Comparison of ENCODE assay signal across 9 mouse cellular contexts in genomic region chr5:100159638-100159973, GRCm38 (mm10). TPM values are rescaled to one million over a fixed set of nuclear protein-coding genes. Genes with fewer than 3 reads are reported as not detected.
DNase-seq lines count a peak whose midpoint lies in the region; ATAC-seq and TF ChIP-seq lines count a peak whose summit lies in the region.
"Had no signal": no experiment of that assay in that cellular context is flagged by ENCODE, and none has a peak within 500 bp of the region (broad histone marks: within the 10 kb centered on the region; RNA-seq: fewer than 3 reads in every experiment).

Gene Tmem150c (minus strand): TSS chr5:100159808.

- H3K9me3 ChIP-seq in heart, embryonic 10.5 days: no peaks in the 10 kb centered on the region
- H3K9me3 ChIP-seq in E14TG2a.4 (ENCODE audit: low read length): no peaks in the 10 kb centered on the region
- no peaks in the 10 kb centered on the region for H3K9me3 ChIP-seq in forebrain, embryonic 10.5 days
- H3K9me3 ChIP-seq in neural tube, embryonic 14.5 days (ENCODE audit: control insufficient read depth, low read length): no peaks in the 10 kb centered on the region

- peaks cover 62% of the 10 kb centered on the region for H3K27me3 ChIP-seq in heart, embryonic 10.5 days (ENCODE audit: insufficient read depth, poor library complexity, severe bottlenecking)
- H3K27me3 ChIP-seq in E14TG2a.4 (ENCODE audit: insufficient read depth, low read length): peaks cover 72% of the 10 kb centered on the region
- H3K27me3 ChIP-seq in forebrain, embryonic 10.5 days (ENCODE audit: poor library complexity, severe bottlenecking): peaks cover 64% of the 10 kb centered on the region
- H3K27me3 ChIP-seq in neural tube, embryonic 14.5 days (ENCODE audit: control insufficient read depth, insufficient read depth, low read length): no peaks in the 10 kb centered on the region
- H3K27me3 ChIP-seq: CH12.LX had no signal

- TF ChIP-seq CTCF in E14TG2a.4 (conservative IDR thresholded peaks at IDR 0.05; ENCODE audit: low read length): no peak

- H3K27ac ChIP-seq in heart, embryonic 10.5 days: peak within 1 kb of the TSS; percentile 84
- H3K27ac ChIP-seq in forebrain, embryonic 10.5 days: peak within 1 kb of the TSS; percentile 87
- no peak within 1 kb of the TSS; the same call in 1 of the 2 replicates for H3K27ac ChIP-seq in neural tube, embryonic 14.5 days (ENCODE audit: low read depth, low read length)

- DNase-seq in heart, embryonic 10.5 days (ENCODE audit: low spot score): no peak
- DNase-seq in heart, postnatal 10 days: no peak
- no peak for DNase-seq in forebrain, embryonic 10.5 days (ENCODE audit: extremely low spot score, low spot score)
- DNase-seq in left cerebral cortex, postnatal 25 days (ENCODE audit: low spot score in 2 of 2): no peak
- no peak for DNase-seq in gastrocnemius, postnatal 14 days
- no peak for DNase-seq in embryo, embryonic 11 days

- peaks cover 13% of the 10 kb centered on the region; the same call in 1 of the 2 replicates for H3K4me1 ChIP-seq in heart, embryonic 10.5 days
- H3K4me1 ChIP-seq in E14TG2a.4 (replicated peaks; ENCODE audit: low read depth, low read length): peaks cover 21% of the 10 kb centered on the region
- H3K4me1 ChIP-seq in forebrain, embryonic 10.5 days: peaks cover 23% of the 10 kb centered on the region
- no peaks in the 10 kb centered on the region for H3K4me1 ChIP-seq in neural tube, embryonic 14.5 days (ENCODE audit: control insufficient read depth, insufficient read depth, low read length)

- H3K36me3 ChIP-seq in heart, embryonic 10.5 days: no peaks in the 10 kb centered on the region
- H3K36me3 ChIP-seq in E14TG2a.4 (ENCODE audit: insufficient read depth, low read length): no peaks in the 10 kb centered on the region
- no peaks in the 10 kb centered on the region for H3K36me3 ChIP-seq in forebrain, embryonic 10.5 days (replicated peaks)
- H3K36me3 ChIP-seq in neural tube, embryonic 14.5 days (ENCODE audit: control insufficient read depth, insufficient read depth, low read length): no peaks in the 10 kb centered on the region

- H3K4me2 ChIP-seq in neural tube, embryonic 14.5 days (ENCODE audit: low read depth, low read length): peak within 1 kb of the TSS; percentile 96

- peak within 1 kb of the TSS; percentile 88 for H3K4me3 ChIP-seq in heart, embryonic 10.5 days
- H3K4me3 ChIP-seq in E14TG2a.4 (replicated peaks; ENCODE audit: low read length): peak within 1 kb of the TSS; percentile 82
- peak within 1 kb of the TSS; percentile 88 for H3K4me3 ChIP-seq in forebrain, embryonic 10.5 days
- peak within 1 kb of the TSS; percentile 87 for H3K4me3 ChIP-seq in neural tube, embryonic 14.5 days (ENCODE audit: low read depth, low read length)

- 6% methylated on average over 6 of the region's 6 CpGs for WGBS in heart, embryonic 10.5 days
- 9% methylated on average over 6 of the region's 6 CpGs for WGBS in forebrain, embryonic 10.5 days
- WGBS in neural tube, embryonic 14.5 days: 7% methylated on average over 6 of the region's 6 CpGs

- H3K9ac ChIP-seq in neural tube, embryonic 14.5 days (replicated peaks; ENCODE audit: low read depth, low read length): peak within 1 kb of the TSS; percentile 86

- ATAC-seq in neural tube, embryonic 14.5 days (ENCODE audit: low read depth): peak; percentile 21; the same call in 1 of the 2 replicates

- intact Hi-C loops in heart, postnatal 10 days (cut with DNase I): loop anchor here (2.0 kb wide), 1 partner anchor 81 kb away; no protein-coding TSS in a partner anchor
- intact Hi-C loops in left cerebral cortex, postnatal 25 days (cut with DNase I): no loop called here
- intact Hi-C loops in gastrocnemius, postnatal 14 days (cut with DNase I; ENCODE audit: low total_unique reads): loop anchor here (10.0 kb wide), 1 partner anchor 85 kb away; no protein-coding TSS in a partner anchor

RNA-seq across cellular contexts. Expression of gene Tmem150c, which starts in this region (rescaled TPM):
- polyA plus RNA-seq in heart, embryonic 10.5 days (2016; fragmentation: Nextera tagmentation; extraction: Ambion mirVana): 1.4 and 2.3 TPM in 2 replicates
- 1 to 10 TPM; 4.4 to 4.8 TPM for total RNA-seq in heart, postnatal 10 days (2021)
- 2.2 and 2.3 TPM in 2 replicates for polyA plus RNA-seq in forebrain, embryonic 10.5 days (2016; fragmentation: Nextera tagmentation; extraction: Ambion mirVana)
- total RNA-seq in left cerebral cortex, postnatal 25 days (2021): 10 to 100 TPM; 42.4 to 44.5 TPM
- 22.1 and 22.3 TPM in 2 replicates for polyA plus RNA-seq in neural tube, embryonic 14.5 days (2014; fragmentation: Nextera tagmentation; extraction: Ambion mirVana)
- total RNA-seq in gastrocnemius, postnatal 14 days (2021): 1 to 10 TPM; 3.6 to 4.1 TPM
- total RNA-seq: CH12.LX had no signal

Comparison
In these comparisons a context has a peak if more than half of its experiments do, and no peak if none do; other contexts are left out.
1. RNA of gene Tmem150c (total RNA-seq): 42.4 to 44.5 TPM in left cerebral cortex, postnatal 25 days; 4.4 to 4.8 TPM in heart, postnatal 10 days and 3.6 to 4.1 TPM in gastrocnemius, postnatal 14 days; every median in the first group is over 4 times any median in the second.
2. Peak in every context shown above with its lines, with median percentiles within 50 percentile points of each other: H3K4me3 ChIP-seq.